Mouse (Mus musculus) thymus, adult 2 months (tissue): ENCODE measurements around the gene a.

Experiments
- CTCF ChIP-seq: fragments of 200-500 bp; IDR thresholded peaks from 2 replicates; pipeline ENCODE4 v1.5.1; 2012; ENCODE audit warnings: mild to moderate bottlenecking, control low read depth, low read length, moderate library complexity, borderline replicate concordance; ENCODE audit not compliant: control insufficient read depth, poor library complexity, insufficient read depth; ENCODE audit errors: extremely low read depth
- POLR2A ChIP-seq: fragments of 200-500 bp; IDR thresholded peaks from 2 replicates; pipeline ENCODE4 v1.6.1; 2012; ENCODE audit warnings: mild to moderate bottlenecking, low read length, control low read depth, moderate library complexity; ENCODE audit not compliant: control insufficient read depth, poor library complexity, insufficient read depth; ENCODE audit errors: extremely low read depth

- no peak for TF ChIP-seq CTCF
- TF ChIP-seq POLR2A = no peak
Measured at GRCm38 (mm10) chr2:155074766-155075330, 283.6 kb downstream of the a start.
